Mouse (Mus musculus): ENCODE measurements around the gene Tmem123. TPM values are rescaled to one million over a fixed set of nuclear protein-coding genes. Genes with fewer than 3 reads are reported as not detected.

Gene Tmem123
- 84.6 and 88.9 TPM in 2 replicates for polyA plus RNA-seq (2015; fragmentation: Nextera tagmentation; extraction: Ambion mirVana)

DNA sequence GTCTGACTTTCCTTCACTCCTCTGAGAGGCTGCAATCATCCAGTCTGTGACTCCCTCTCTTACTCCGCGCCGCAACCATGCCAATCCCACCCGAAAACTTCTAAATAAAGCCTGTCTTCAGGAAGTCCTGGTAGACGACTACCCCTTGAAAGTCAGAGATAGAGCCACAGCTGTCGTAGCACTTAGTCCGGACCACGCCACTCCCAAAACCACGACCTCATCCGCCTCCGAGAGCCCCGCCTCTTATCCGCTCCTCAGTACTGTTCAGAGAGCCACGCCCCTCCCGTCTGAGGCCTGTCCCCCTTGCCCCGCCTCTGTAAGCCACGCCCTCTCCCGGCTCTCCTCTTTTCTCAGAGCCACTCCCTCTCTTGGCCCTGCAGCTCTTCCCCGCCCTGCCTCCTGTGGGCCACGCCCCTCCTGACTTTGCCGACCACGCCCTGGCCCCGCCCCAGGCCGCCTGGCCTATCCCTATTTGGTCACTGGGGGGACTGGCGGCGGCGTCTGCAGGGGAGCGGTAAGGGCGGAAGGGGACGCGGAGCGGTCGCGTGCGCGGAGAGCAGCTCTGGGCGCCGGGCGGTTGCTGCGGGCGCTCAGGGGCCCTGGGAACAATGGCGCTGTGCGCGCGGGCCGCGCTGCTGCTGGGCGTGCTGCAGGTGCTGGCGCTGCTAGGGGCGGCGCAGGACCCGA is at the start of gene Tmem123:
Tmem123 (plus strand) TSS at position 428 of the 687 bp plus-strand sequence.
- H3K4me3 ChIP-seq, result peak within 1 kb of the TSS; percentile 92
- peak within 1 kb of the TSS; percentile 84 for H3K9ac ChIP-seq
- H3K4me2 ChIP-seq, result peak within 1 kb of the TSS; percentile 66
- H3K27ac ChIP-seq, result peak within 1 kb of the TSS; percentile 94
- H3K27me3 ChIP-seq, result no peaks in the 10 kb centered on the region
- peak; percentile 98 for ATAC-seq (replicated peaks; ENCODE audit: insufficient number of reproducible peaks, insufficient read depth, low FRiP score, low read depth)
- no peaks in the 10 kb centered on the region for H3K36me3 ChIP-seq
- WGBS, result under 1% methylated on average over 47 of the region's 52 CpGs
- H3K9me3 ChIP-seq (replicated peaks), result no peaks in the 10 kb centered on the region; the same call in 1 of the 2 replicates
- peaks cover 25% of the 10 kb centered on the region for H3K4me1 ChIP-seq (replicated peaks)

DNA sequence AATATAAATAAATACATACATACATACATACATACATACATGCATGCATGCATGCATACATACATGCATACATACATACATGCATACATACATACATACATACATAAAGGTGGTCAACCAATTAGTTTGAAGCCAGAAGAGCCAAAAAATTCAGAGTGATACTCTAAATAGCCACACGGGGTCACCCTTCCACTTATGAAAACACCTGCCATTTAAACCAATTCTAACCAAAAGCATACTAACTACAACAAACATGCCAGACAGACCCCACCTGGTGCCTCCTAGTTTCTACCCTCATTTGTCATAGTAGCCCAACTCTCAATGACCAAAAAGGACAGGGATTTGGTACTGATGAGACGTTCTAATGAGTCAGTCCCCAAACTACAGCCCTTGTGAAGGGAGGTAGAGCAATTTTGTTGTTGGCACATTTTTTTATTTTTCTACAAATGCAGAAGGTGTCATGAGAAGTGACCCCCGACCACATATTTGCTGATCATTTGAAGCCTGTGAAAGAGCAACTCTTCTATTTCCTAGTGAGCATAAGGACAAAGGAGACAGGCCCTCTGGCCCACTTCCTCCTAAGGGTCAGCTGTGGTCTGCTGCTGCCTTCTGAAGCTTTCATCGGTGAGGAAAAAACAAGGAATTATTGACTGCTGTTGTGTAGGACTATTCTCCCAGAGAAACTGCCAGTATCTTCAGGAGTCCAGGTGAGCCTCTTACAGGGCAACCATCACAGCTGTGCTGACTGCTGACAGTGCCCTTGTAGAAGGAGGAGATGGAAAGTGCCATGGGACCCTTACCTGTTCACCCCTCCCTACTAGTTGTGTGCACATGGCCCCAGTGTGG is 49.6 kb upstream of the Tmem123 start:
- no peak overlapping the region for H3K4me2 ChIP-seq
- 32% methylated on average over 4 of the region's 4 CpGs for WGBS
- no peak for ATAC-seq (replicated peaks; ENCODE audit: insufficient number of reproducible peaks, insufficient read depth, low FRiP score, low read depth)

DNA sequence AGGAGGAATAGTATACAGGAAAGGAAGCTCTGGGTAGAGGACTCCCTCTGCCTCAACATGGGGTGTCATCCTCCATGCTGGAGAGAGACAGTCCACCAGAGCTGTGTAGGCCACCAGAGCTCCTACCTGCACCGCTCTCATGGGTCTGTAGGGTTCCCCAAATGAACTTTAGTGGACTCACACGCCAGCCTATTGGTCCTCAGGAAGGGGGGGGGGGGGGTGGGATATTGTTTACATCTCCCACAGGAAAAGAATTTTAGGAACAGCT is 49.0 kb upstream of the Tmem123 start:
- WGBS, result 70% methylated on average over 2 of the region's 2 CpGs
- 0 out of 2 replicates have a peak, but pooled peaks have one; percentile 31 for ATAC-seq (replicated peaks; ENCODE audit: insufficient number of reproducible peaks, insufficient read depth, low FRiP score, low read depth)

More for the DNA sequence above, 49.6 kb upstream of the Tmem123 start:
- Histone ChIP-seq H3K9me3 (replicated peaks) (no peaks in the 10 kb centered on the region), H3K27me3 (no peaks in the 10 kb centered on the region), H3K4me3 (no peak overlapping the region), H3K27ac (no peak overlapping the region), H3K9ac (no peak overlapping the region), H3K4me1 (replicated peaks) (no peaks in the 10 kb centered on the region), H3K36me3 (no peaks in the 10 kb centered on the region)

DNA sequence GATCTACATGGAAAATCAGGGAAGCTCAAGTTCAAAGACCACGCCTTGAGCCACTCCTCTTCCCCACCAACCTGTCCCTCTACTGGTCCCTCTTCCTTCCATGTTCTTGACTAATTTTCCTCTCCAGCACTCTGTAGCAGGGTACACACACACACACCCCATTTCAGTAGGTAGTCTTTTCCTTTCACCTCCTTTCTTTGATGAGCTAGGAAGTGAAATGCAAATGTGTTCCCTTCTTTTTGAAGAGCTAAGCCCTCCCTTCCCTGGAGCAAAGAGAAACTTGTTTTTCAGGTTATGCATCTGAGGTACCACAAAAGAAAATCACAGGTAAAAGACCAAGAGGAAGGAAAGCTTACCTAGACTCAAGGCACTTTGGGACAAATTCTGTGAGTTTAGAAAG is 42.3 kb upstream of the Tmem123 start:
- Histone ChIP-seq H3K9me3 (replicated peaks) (no peaks in the 10 kb centered on the region), H3K27me3 (no peaks in the 10 kb centered on the region), H3K27ac (no peak overlapping the region), H3K4me1 (replicated peaks) (no peaks in the 10 kb centered on the region), H3K9ac (no peak overlapping the region), H3K4me3 (no peak overlapping the region), H3K36me3 (no peaks in the 10 kb centered on the region), H3K4me2 (no peak overlapping the region)
- ATAC-seq (replicated peaks; ENCODE audit: insufficient number of reproducible peaks, insufficient read depth, low FRiP score, low read depth), result no peak
- WGBS, result 81% methylated on average over 1 of the region's 1 CpGs

More for the DNA sequence above, 49.0 kb upstream of the Tmem123 start:
- Histone ChIP-seq H3K4me1 (replicated peaks) (no peaks in the 10 kb centered on the region), H3K27ac (no peak overlapping the region), H3K4me3 (no peak overlapping the region), H3K4me2 (no peak overlapping the region), H3K9ac (no peak overlapping the region), H3K27me3 (no peaks in the 10 kb centered on the region), H3K9me3 (replicated peaks) (no peaks in the 10 kb centered on the region), H3K36me3 (no peaks in the 10 kb centered on the region)

GRCm38 (mm10) chr9:7728997-7729396 is 34.8 kb upstream of the Tmem123 start:
- Histone ChIP-seq H3K4me3 (no peak overlapping the region), H3K4me2 (no peak overlapping the region), H3K36me3 (no peaks in the 10 kb centered on the region), H3K9ac (no peak overlapping the region), H3K27me3 (no peaks in the 10 kb centered on the region), H3K4me1 (replicated peaks) (no peaks in the 10 kb centered on the region), H3K27ac (no peak overlapping the region), H3K9me3 (replicated peaks) (no peaks in the 10 kb centered on the region)
- no peak for ATAC-seq (replicated peaks; ENCODE audit: insufficient number of reproducible peaks, insufficient read depth, low FRiP score, low read depth)
- 69% methylated on average over 4 of the region's 4 CpGs for WGBS

- Histone ChIP-seq H3K4me1 (replicated peaks) (no peaks in the 10 kb centered on the region), H3K9ac (no peak overlapping the region), H3K27ac (no peak overlapping the region), H3K36me3 (no peaks in the 10 kb centered on the region), H3K9me3 (replicated peaks) (no peaks in the 10 kb centered on the region), H3K27me3 (no peaks in the 10 kb centered on the region), H3K4me3 (no peak overlapping the region), H3K4me2 (no peak overlapping the region)
- 73% methylated on average over 1 of the region's 1 CpGs for WGBS
- no peak for ATAC-seq (replicated peaks; ENCODE audit: insufficient number of reproducible peaks, insufficient read depth, low FRiP score, low read depth)
Observed at GRCm38 (mm10) chr9:7742696-7743095, 21.1 kb upstream of the Tmem123 start.

GRCm38 (mm10) chr9:7744156-7744555 is 19.7 kb upstream of the Tmem123 start:
- Histone ChIP-seq H3K9me3 (replicated peaks) (no peaks in the 10 kb centered on the region), H3K9ac (no peak overlapping the region)

DNA sequence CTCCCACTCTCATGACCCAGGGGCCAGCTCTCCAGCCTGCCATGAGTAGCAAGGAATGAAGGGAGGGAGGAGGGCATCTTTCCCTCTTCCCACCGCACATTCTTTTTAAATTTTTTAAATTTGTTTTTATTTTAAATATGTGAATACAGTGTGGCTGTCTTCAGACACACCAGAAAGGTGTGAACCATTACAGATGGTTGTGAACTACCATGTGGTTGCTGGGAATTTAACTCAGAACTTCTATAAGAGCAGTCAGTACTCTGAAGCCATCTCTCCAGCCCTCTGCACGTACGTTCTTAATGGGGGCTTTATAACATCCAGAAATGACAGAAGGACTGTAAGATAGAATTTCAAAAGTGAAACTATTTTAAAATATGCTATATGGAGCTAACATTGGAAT is 15.0 kb upstream of the Tmem123 start:
- 81% methylated on average over 3 of the region's 3 CpGs for WGBS
- no peaks in the 10 kb centered on the region for H3K36me3 ChIP-seq
- H3K9ac ChIP-seq, result no peak overlapping the region
- ATAC-seq (replicated peaks; ENCODE audit: insufficient number of reproducible peaks, insufficient read depth, low FRiP score, low read depth), result no peak
- no peaks in the 10 kb centered on the region for H3K27me3 ChIP-seq
- H3K4me1 ChIP-seq (replicated peaks), result no peaks in the 10 kb centered on the region
- no peaks in the 10 kb centered on the region for H3K9me3 ChIP-seq (replicated peaks)
- no peak overlapping the region for H3K4me3 ChIP-seq
- H3K4me2 ChIP-seq, result no peak overlapping the region
- no peak overlapping the region for H3K27ac ChIP-seq

More at GRCm38 (mm10) chr9:7744156-7744555, 19.7 kb upstream of the Tmem123 start:
- 39% methylated on average over 1 of the region's 1 CpGs for WGBS
- Histone ChIP-seq H3K36me3 (no peaks in the 10 kb centered on the region), H3K4me1 (replicated peaks) (no peaks in the 10 kb centered on the region), H3K4me3 (no peak overlapping the region), H3K27ac (no peak overlapping the region), H3K4me2 (no peak overlapping the region), H3K27me3 (no peaks in the 10 kb centered on the region)
- ATAC-seq (replicated peaks; ENCODE audit: insufficient number of reproducible peaks, insufficient read depth, low FRiP score, low read depth), result no peak

DNA sequence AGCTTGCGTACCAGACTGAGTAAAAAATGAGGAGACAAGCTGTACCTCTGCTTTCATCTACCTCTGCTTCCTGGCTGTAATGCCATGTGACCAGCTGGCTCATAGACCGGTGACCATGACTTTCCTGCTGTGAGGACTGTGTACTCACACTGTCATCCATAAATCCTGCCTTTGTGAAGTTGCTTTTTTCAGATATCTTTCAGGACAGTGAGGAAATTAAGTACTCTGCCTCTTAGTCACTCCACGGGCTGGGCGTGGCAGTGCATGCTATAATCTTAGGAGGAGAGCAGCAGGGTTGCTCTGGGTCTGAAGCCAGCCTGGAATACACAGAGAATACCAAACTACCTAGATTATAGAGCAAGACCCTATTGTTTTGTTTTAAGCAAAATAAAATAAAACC is 14.3 kb upstream of the Tmem123 start:
- 82% methylated on average over 4 of the region's 4 CpGs for WGBS

GRCm38 (mm10) chr9:7755889-7756423 is 7.9 kb upstream of the Tmem123 start:
- no peak overlapping the region for H3K4me3 ChIP-seq
- no peak overlapping the region for H3K9ac ChIP-seq
- H3K36me3 ChIP-seq, result no peaks in the 10 kb centered on the region
- no peak overlapping the region for H3K4me2 ChIP-seq
- ATAC-seq (replicated peaks; ENCODE audit: insufficient number of reproducible peaks, insufficient read depth, low FRiP score, low read depth), result no peak
- H3K27me3 ChIP-seq, result no peaks in the 10 kb centered on the region
- H3K4me1 ChIP-seq (replicated peaks), result no peaks in the 10 kb centered on the region
- WGBS, result 73% methylated on average over 2 of the region's 2 CpGs
- H3K27ac ChIP-seq, result no peak overlapping the region
- H3K9me3 ChIP-seq (replicated peaks), result no peaks in the 10 kb centered on the region; the same call in 1 of the 2 replicates

More for the DNA sequence above, 14.3 kb upstream of the Tmem123 start:
- no peaks in the 10 kb centered on the region for H3K27me3 ChIP-seq
- H3K9me3 ChIP-seq (replicated peaks), result no peaks in the 10 kb centered on the region
- H3K4me2 ChIP-seq, result no peak overlapping the region
- H3K4me1 ChIP-seq (replicated peaks), result no peaks in the 10 kb centered on the region
- H3K36me3 ChIP-seq, result no peaks in the 10 kb centered on the region
- no peak overlapping the region for H3K27ac ChIP-seq
- no peak overlapping the region for H3K9ac ChIP-seq
- no peak overlapping the region for H3K4me3 ChIP-seq
- ATAC-seq (replicated peaks; ENCODE audit: insufficient number of reproducible peaks, insufficient read depth, low FRiP score, low read depth), result no peak

DNA sequence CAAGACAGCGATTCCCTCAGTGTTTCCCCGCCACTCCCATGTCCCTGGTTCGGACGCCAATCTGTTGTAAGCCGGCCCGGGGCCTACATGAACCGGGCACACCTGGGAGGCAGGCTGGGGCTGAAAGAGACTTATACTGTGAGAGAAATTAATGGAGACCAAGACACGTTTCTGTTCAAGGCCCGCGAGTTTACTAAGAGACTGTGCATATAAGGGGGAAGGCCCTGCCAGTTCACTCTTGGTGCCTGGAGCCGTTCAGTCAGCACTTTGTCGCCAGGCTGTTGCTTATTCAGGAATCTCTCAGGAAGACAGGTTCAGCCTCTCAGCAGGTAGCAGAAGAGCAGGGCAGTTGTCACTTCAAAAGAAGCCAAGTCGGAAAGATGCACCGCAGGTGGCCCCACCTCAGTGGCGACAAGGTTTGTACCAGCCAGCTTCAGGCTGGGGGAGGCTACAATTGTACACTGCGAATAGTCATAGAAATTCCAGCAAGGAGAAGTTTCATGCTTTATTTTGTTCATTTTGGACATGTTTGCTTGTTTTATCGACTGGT is 1.9 kb upstream of the Tmem123 start:
- no peaks in the 10 kb centered on the region for H3K36me3 ChIP-seq
- H3K9me3 ChIP-seq (replicated peaks), result no peaks in the 10 kb centered on the region; the same call in 1 of the 2 replicates
- no peak overlapping the region for H3K4me3 ChIP-seq
- no peak overlapping the region for H3K9ac ChIP-seq
- H3K27ac ChIP-seq, result no peak overlapping the region
- H3K4me1 ChIP-seq (replicated peaks), result peaks cover 18% of the 10 kb centered on the region
- H3K27me3 ChIP-seq, result no peaks in the 10 kb centered on the region
- ATAC-seq (replicated peaks; ENCODE audit: insufficient number of reproducible peaks, insufficient read depth, low FRiP score, low read depth), result no peak
- no peak overlapping the region for H3K4me2 ChIP-seq
- WGBS, result 47% methylated on average over 17 of the region's 17 CpGs
